ENCODE assay signal across 1 mouse cellular context in genomic region chr2:152914310-152915120, GRCm38 (mm10).
TF ChIP-seq lines count a peak whose summit lies in the region.

No protein-coding gene starts in this region.

TF ChIP-seq in CH12.LX, 34 proteins besides CTCF, POLR2A, EP300 and RAD21:
- TF ChIP-seq MAZ (IDR thresholded peaks at IDR 0.05; ENCODE audit: low read depth, low read length) (0 out of 2 replicates have a peak, but pooled peaks have one; percentile 62), CHD1 (IDR thresholded peaks at IDR 0.05; ENCODE audit: low read depth, low read length) (no peak), ZMIZ1 (IDR thresholded peaks at IDR 0.05; ENCODE audit: low read depth, low read length) (no peak), CHD2 (IDR thresholded peaks at IDR 0.05; ENCODE audit: low read length) (no peak), ZKSCAN1 (IDR thresholded peaks at IDR 0.05; ENCODE audit: borderline replicate concordance, low read depth, low read length) (no peak), USF2 (conservative IDR thresholded peaks at IDR 0.05; ENCODE audit: low read depth, low read length) (no peak), GABPA (IDR thresholded peaks at IDR 0.05; ENCODE audit: insufficient replicate concordance, low read depth, low read length) (no peak), MAX (IDR thresholded peaks at IDR 0.05; ENCODE audit: low read length) (no peak), JUND (conservative IDR thresholded peaks at IDR 0.05; ENCODE audit: low read depth, low read length) (no peak), IRF4 (IDR thresholded peaks at IDR 0.05; ENCODE audit: low read depth, low read length) (0 out of 2 replicates have a peak, but pooled peaks have one; percentile 21), ELF1 (IDR thresholded peaks at IDR 0.05; ENCODE audit: low read depth, low read length) (0 out of 2 replicates have a peak, but pooled peaks have one; percentile 12), HCFC1 (IDR thresholded peaks at IDR 0.05; ENCODE audit: low read depth, low read length) (no peak), USF1 (IDR thresholded peaks at IDR 0.05; ENCODE audit: low read depth, low read length) (no peak; the same call in 1 of the 2 replicates), NRF1 (IDR thresholded peaks at IDR 0.05; ENCODE audit: low read depth, low read length) (peak; percentile 44), MXI1 (IDR thresholded peaks at IDR 0.05; ENCODE audit: low read depth, low read length) (peak; percentile 69), RCOR1 (conservative IDR thresholded peaks at IDR 0.05; ENCODE audit: low read depth, low read length) (0 out of 2 replicates have a peak, but pooled peaks have one; percentile 42), MYC (IDR thresholded peaks at IDR 0.05; ENCODE audit: low read depth, low read length) (0 out of 2 replicates have a peak, but pooled peaks have one; percentile 51), MAFK (IDR thresholded peaks at IDR 0.05; ENCODE audit: insufficient replicate concordance, low read length) (peak; percentile 88), TCF12 (IDR thresholded peaks at IDR 0.05; ENCODE audit: low read depth, low read length) (no peak; the same call in 1 of the 2 replicates), ZC3H11A (IDR thresholded peaks at IDR 0.05; ENCODE audit: low read depth, low read length) (peak; percentile 65), POLR2AphosphoS2 (IDR thresholded peaks at IDR 0.05; ENCODE audit: low read depth, low read length) (no peak), UBTF (IDR thresholded peaks at IDR 0.05; ENCODE audit: low read depth, low read length) (no peak), KAT2A (IDR thresholded peaks at IDR 0.05; ENCODE audit: insufficient replicate concordance, low read length) (no peak), ETS1 (conservative IDR thresholded peaks at IDR 0.05; ENCODE audit: low read depth, low read length) (0 out of 2 replicates have a peak, but pooled peaks have one; percentile 21), E2F4 (IDR thresholded peaks at IDR 0.05; ENCODE audit: insufficient replicate concordance, low read depth, low read length) (no peak), BHLHE40 (IDR thresholded peaks at IDR 0.05; ENCODE audit: low read depth, low read length) (0 out of 2 replicates have a peak, but pooled peaks have one; percentile 28), SMC3 (IDR thresholded peaks at IDR 0.05; ENCODE audit: low read depth, low read length) (peak; percentile 91), ZNF384 (IDR thresholded peaks at IDR 0.05; ENCODE audit: low read depth, low read length) (no peak), TBP (conservative IDR thresholded peaks at IDR 0.05; ENCODE audit: low read depth, low read length) (no peak), SIN3A (IDR thresholded peaks at IDR 0.05; ENCODE audit: low read length) (peak; percentile 83), NELFE (IDR thresholded peaks at IDR 0.05; ENCODE audit: low read depth, low read length) (peak; percentile 62; the same call in 1 of the 2 replicates), JUN (IDR thresholded peaks at IDR 0.05; ENCODE audit: insufficient read depth, low read depth, low read length) (no peak), MEF2A (IDR thresholded peaks at IDR 0.05; ENCODE audit: borderline replicate concordance, low read depth, low read length) (peak; percentile 72; the same call in 1 of the 2 replicates), PAX5 (IDR thresholded peaks at IDR 0.05; ENCODE audit: low read length) (no peak)
TF ChIP-seq in CH12.LX: peak in this region for 15.
